Mouse (Mus musculus) stomach, embryonic 15.5 days (tissue): ENCODE data around the gene Pex1. TPM values are rescaled to one million over a fixed set of nuclear protein-coding genes. Genes with fewer than 3 reads are reported as not detected.

Experiments used
- ATAC-seq: fragments of 200-750 bp; cut with Nextera tagmentation; 2 replicates; pipeline ENCODE4 v1.8.0; 2017; ENCODE audit warnings: low read depth, moderate number of reproducible peaks, moderate TSS enrichment; ENCODE audit not compliant: insufficient read depth, low FRiP score
- H3K27ac ChIP-seq: fragments of 300-500 bp; sonication (generic); 2 replicates; pipeline ENCODE4 v1.5.1; 2015; ENCODE audit warnings: mild to moderate bottlenecking, inconsistent platforms
- H3K27me3 ChIP-seq: fragments of 300-500 bp; sonication (generic); replicated peaks from 2 replicates; pipeline ENCODE4 v1.6.1; 2015; ENCODE audit warnings: inconsistent platforms
- H3K36me3 ChIP-seq: fragments of 300-500 bp; sonication (generic); 2 replicates; pipeline ENCODE4 v1.6.1; 2015; ENCODE audit warnings: inconsistent platforms
- H3K4me1 ChIP-seq: fragments of 300-500 bp; sonication (generic); 2 replicates; pipeline ENCODE4 v1.6.1; 2015; ENCODE audit warnings: inconsistent platforms
- H3K4me2 ChIP-seq: fragments of 300-500 bp; sonication (generic); 2 replicates; pipeline ENCODE4 v1.6.1; 2015; ENCODE audit warnings: mild to moderate bottlenecking, inconsistent platforms
- H3K4me3 ChIP-seq: fragments of 300-500 bp; sonication (generic); replicated peaks from 2 replicates; pipeline ENCODE4 v1.5.1; 2015; ENCODE audit warnings: inconsistent platforms
- H3K9ac ChIP-seq: fragments of 300-500 bp; sonication (generic); 2 replicates; pipeline ENCODE4 v1.6.1; 2015; ENCODE audit warnings: inconsistent platforms
- H3K9me3 ChIP-seq: fragments of 300-500 bp; sonication (generic); 2 replicates; pipeline ENCODE4 v1.6.1; 2016; ENCODE audit warnings: inconsistent platforms
- WGBS: fragments of 180-500 bp; shearing (Covaris S2); methylation state at CpG from one replicate; pipeline ENCODE4 v1.1.7; 2015; 5-methylcytosine and 5-hydroxymethylcytosine counted together
- microRNA-seq: library from miRNA; unstranded; fragments of <30 nt; microRNA quantifications from one replicate; pipeline ENCODE4, GENCODE M21; 2016
- polyA plus RNA-seq: library from polyadenylated mRNA; unstranded; fragments of >200 nt; fragmentation: Nextera tagmentation; extraction: Ambion mirVana; gene quantifications from 2 replicates; pipeline ENCODE4 v1.2.1, GENCODE M21; 2015

The Pex1 gene
- polyA plus RNA-seq, 1 experiment from 2014 or later: 12.9 TPM

- no peaks in the 10 kb centered on the region for H3K36me3 ChIP-seq
- no peak for ATAC-seq
- H3K4me2 ChIP-seq: no peak overlapping the region
- H3K4me3 ChIP-seq: no peak overlapping the region
- H3K9ac ChIP-seq: no peak overlapping the region
- H3K27me3 ChIP-seq: no peaks in the 10 kb centered on the region
- no peaks in the 10 kb centered on the region for H3K9me3 ChIP-seq
- H3K27ac ChIP-seq: no peak overlapping the region
- 86% methylated on average over 12 of the region's 12 CpGs for WGBS
- no peaks in the 10 kb centered on the region for H3K4me1 ChIP-seq
Observed at GRCm38 (mm10) chr5:3666585-3666984, 70.7 kb downstream of the Pex1 start.

GRCm38 (mm10) chr5:3669938-3670554, 74.2 kb downstream of the Pex1 start:
- Histone ChIP-seq H3K9me3 (no peaks in the 10 kb centered on the region), H3K27me3 (no peaks in the 10 kb centered on the region), H3K4me1 (no peaks in the 10 kb centered on the region), H3K9ac (no peak overlapping the region), H3K27ac (no peak overlapping the region), H3K4me2 (no peak overlapping the region), H3K36me3 (no peaks in the 10 kb centered on the region), H3K4me3 (no peak overlapping the region)
- 77% methylated on average over 6 of the region's 6 CpGs for WGBS
- ATAC-seq: no peak

Small RNA genes lying within 50 kb of the gene (microRNA-seq; reads per million reads assigned to microRNA genes)
- gene Gm26238: not detected

Other genes with a start within 250 kb of the Pex1 start
- gene Fam133b, start 52.2 kb upstream of the Pex1 start, polyA plus RNA-seq: 24.8 TPM in 2 replicates
- gene 1700109H08Rik, start 24.5 kb upstream of the Pex1 start, polyA plus RNA-seq: 2.4 and 2.7 TPM in 2 replicates
- gene Rbm48, start 519 bp downstream of the Pex1 start, polyA plus RNA-seq: 10.3 and 10.6 TPM in 2 replicates
- not detected in 2 replicates for gene Tmbim7, start 55.1 kb downstream of the Pex1 start, polyA plus RNA-seq
- gene Gatad1, start 61.1 kb downstream of the Pex1 start, polyA plus RNA-seq: 56.0 and 59.3 TPM in 2 replicates
- gene Ankib1, start 206.9 kb downstream of the Pex1 start, polyA plus RNA-seq: 9.1 and 10.6 TPM in 2 replicates
- gene Krit1, start 207.1 kb downstream of the Pex1 start, polyA plus RNA-seq: 37.5 and 39.3 TPM in 2 replicates
- gene Lrrd1, start 249.1 kb downstream of the Pex1 start, polyA plus RNA-seq: 0.08 TPM in 1 of 2 replicates, not detected in the other